Mouse (Mus musculus): ENCODE measurements around the gene Pcolce2. TPM values are rescaled to one million over a fixed set of nuclear protein-coding genes. Genes with fewer than 3 reads are reported as not detected.

Gene Pcolce2
- polyA plus RNA-seq, 1 experiment from 2014 or later: 7.1 TPM

DNA sequence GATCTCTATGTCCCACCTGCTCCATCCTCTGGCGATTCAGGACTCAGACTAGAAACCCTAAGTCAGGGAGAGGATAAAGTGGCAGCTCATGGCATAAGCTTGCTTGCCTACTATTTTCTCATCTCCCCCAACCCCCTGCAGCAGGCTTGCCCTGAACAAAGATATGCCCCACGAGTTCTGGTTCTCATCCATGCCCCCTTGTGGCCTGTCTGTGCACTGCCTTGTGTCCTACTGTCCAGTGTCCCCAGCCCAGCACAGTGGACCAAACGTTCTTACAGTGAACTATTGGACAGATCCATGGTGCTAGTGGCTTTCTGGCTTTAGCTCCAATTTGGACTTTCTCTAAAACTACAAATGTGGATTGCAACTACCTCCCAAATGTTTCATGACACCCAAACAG is 50.7 kb downstream of the Pcolce2 start:
- no peaks in the 10 kb centered on the region for H3K27me3 ChIP-seq (ENCODE audit: insufficient read depth, low read length)
- H3K36me3 ChIP-seq (ENCODE audit: insufficient read depth): no peaks in the 10 kb centered on the region
- no peaks in the 10 kb centered on the region for H3K9me3 ChIP-seq (ENCODE audit: low read depth, low read length)
- ATAC-seq (ENCODE audit: insufficient read depth) (no peak), DNase-seq (peak; percentile 38)
- no peak overlapping the region for H3K9ac ChIP-seq
- no peak overlapping the region for H3K27ac ChIP-seq (ENCODE audit: low read depth)
- peak; percentile 67 for TF ChIP-seq CTCF (IDR thresholded peaks at IDR 0.05; ENCODE audit: low read depth)
- no peak overlapping the region for H3K4me2 ChIP-seq
- WGBS: 56% methylated on average over 3 of the region's 3 CpGs
- no peaks in the 10 kb centered on the region for H3K4me1 ChIP-seq (ENCODE audit: insufficient read depth)
- no peak overlapping the region for H3K4me3 ChIP-seq (ENCODE audit: low read depth, low read length)

DNA sequence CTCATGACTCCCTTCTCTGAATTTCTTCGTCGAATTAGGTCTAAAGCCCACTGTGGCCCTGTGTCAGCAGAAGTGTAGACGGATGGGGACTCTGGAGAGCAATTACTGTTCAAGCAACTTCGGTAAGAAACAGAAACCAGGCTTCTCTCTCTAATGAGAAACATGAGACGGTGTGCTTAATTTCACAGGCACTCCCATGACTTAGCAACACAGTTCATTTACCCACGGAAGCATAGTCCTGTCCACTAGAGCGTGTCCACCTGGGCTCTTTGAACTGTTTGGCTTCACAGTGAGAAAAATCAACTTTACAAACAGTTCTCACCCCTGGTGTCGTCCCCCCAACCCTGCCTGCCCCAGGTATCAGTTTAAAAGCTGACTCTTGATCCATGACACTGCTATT is 55.4 kb downstream of the Pcolce2 start:
- no peak overlapping the region for H3K4me2 ChIP-seq
- DNase-seq (no peak), ATAC-seq (ENCODE audit: insufficient read depth) (no peak)
- no peaks in the 10 kb centered on the region for H3K27me3 ChIP-seq (ENCODE audit: insufficient read depth, low read length)
- no peak overlapping the region for H3K4me3 ChIP-seq (ENCODE audit: low read depth, low read length)
- no peaks in the 10 kb centered on the region for H3K36me3 ChIP-seq (ENCODE audit: insufficient read depth)
- H3K9me3 ChIP-seq (ENCODE audit: low read depth, low read length): no peaks in the 10 kb centered on the region
- TF ChIP-seq CTCF (IDR thresholded peaks at IDR 0.05; ENCODE audit: low read depth): no peak
- H3K27ac ChIP-seq (ENCODE audit: low read depth): no peak overlapping the region
- WGBS: 64% methylated on average over 8 of the region's 8 CpGs
- H3K9ac ChIP-seq: no peak overlapping the region
- H3K4me1 ChIP-seq (ENCODE audit: insufficient read depth): no peaks in the 10 kb centered on the region

GRCm38 (mm10) chr9:95693528-95694100 is 56.2 kb downstream of the Pcolce2 start:
- no peak overlapping the region for H3K4me3 ChIP-seq (ENCODE audit: low read depth, low read length)
- no peak overlapping the region for H3K27ac ChIP-seq (ENCODE audit: low read depth)
- no peak overlapping the region; the same call in 1 of the 2 replicates for H3K4me2 ChIP-seq
- 68% methylated on average over 11 of the region's 11 CpGs for WGBS
- no peaks in the 10 kb centered on the region for H3K9me3 ChIP-seq (ENCODE audit: low read depth, low read length)
- no peak overlapping the region for H3K9ac ChIP-seq
- no peak for ATAC-seq (ENCODE audit: insufficient read depth)
- H3K4me1 ChIP-seq (ENCODE audit: insufficient read depth): no peaks in the 10 kb centered on the region
- H3K27me3 ChIP-seq (ENCODE audit: insufficient read depth, low read length): no peaks in the 10 kb centered on the region
- no peaks in the 10 kb centered on the region for H3K36me3 ChIP-seq (ENCODE audit: insufficient read depth)
- DNase-seq: no peak
- no peak for TF ChIP-seq CTCF (IDR thresholded peaks at IDR 0.05; ENCODE audit: low read depth)

DNA sequence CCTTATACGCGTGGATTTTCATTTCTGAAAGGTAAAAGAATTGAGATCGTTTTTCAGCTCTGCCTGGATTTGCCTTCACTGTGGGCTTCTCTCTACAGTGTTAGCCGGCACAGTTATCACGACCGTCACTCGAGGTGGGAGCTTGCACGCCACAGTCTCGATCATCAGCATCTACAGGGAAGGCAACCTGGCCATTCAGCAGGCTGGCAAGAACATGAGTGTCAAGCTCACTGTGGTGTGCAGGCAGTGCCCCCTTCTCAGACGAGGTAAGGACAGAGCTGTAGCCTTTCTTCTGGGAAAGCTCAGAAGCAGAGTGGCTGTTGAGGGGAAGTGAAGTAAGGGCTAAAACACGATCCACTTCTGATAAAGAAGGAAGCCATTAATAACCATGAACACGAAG is 57.1 kb downstream of the Pcolce2 start:
- H3K9me3 ChIP-seq (ENCODE audit: low read depth, low read length): no peaks in the 10 kb centered on the region

DNA sequence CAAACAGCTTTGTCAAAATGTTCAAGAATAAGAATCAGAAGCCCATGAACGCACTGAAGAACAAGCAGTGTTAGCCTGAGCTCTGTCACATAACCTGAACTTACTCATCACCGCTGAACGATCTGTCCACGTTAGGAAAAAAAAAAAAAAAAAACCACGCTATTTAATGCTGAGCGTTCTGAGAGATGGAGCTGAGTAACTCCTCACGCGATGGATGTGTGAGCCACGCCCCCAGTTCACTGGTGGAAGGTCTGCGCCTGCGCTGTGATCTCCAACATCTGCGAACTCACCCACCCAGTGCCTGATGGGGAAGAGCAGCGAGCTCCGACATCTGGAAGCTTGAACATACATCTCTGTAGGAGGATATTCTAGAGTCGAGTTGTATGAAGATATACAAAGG is 57.6 kb downstream of the Pcolce2 start:
- Histone ChIP-seq H3K9ac (no peak overlapping the region), H3K9me3 (ENCODE audit: low read depth, low read length) (no peaks in the 10 kb centered on the region), H3K27me3 (ENCODE audit: insufficient read depth, low read length) (no peaks in the 10 kb centered on the region), H3K27ac (ENCODE audit: low read depth) (no peak overlapping the region), H3K4me1 (ENCODE audit: insufficient read depth) (no peaks in the 10 kb centered on the region), H3K36me3 (ENCODE audit: insufficient read depth) (no peaks in the 10 kb centered on the region), H3K4me3 (ENCODE audit: low read depth, low read length) (no peak overlapping the region), H3K4me2 (no peak overlapping the region)
- ATAC-seq (ENCODE audit: insufficient read depth) (no peak), DNase-seq (no peak)
- WGBS: 77% methylated on average over 15 of the region's 15 CpGs
- no peak for TF ChIP-seq CTCF (IDR thresholded peaks at IDR 0.05; ENCODE audit: low read depth)

More for the DNA sequence above, 57.1 kb downstream of the Pcolce2 start:
- no peak for TF ChIP-seq CTCF (IDR thresholded peaks at IDR 0.05; ENCODE audit: low read depth)
- H3K36me3 ChIP-seq (ENCODE audit: insufficient read depth): no peaks in the 10 kb centered on the region
- H3K27ac ChIP-seq (ENCODE audit: low read depth): no peak overlapping the region
- H3K9ac ChIP-seq: no peak overlapping the region
- DNase-seq (no peak), ATAC-seq (ENCODE audit: insufficient read depth) (no peak)
- no peak overlapping the region for H3K4me2 ChIP-seq
- H3K4me1 ChIP-seq (ENCODE audit: insufficient read depth): no peaks in the 10 kb centered on the region
- no peaks in the 10 kb centered on the region for H3K27me3 ChIP-seq (ENCODE audit: insufficient read depth, low read length)
- WGBS: 64% methylated on average over 12 of the region's 12 CpGs
- no peak overlapping the region for H3K4me3 ChIP-seq (ENCODE audit: low read depth, low read length)

GRCm38 (mm10) chr9:95696581-95696980 is 59.2 kb downstream of the Pcolce2 start:
- no peak for DNase-seq
- H3K4me2 ChIP-seq: no peak overlapping the region
- 56% methylated on average over 6 of the region's 6 CpGs for WGBS
- no peak for ATAC-seq (ENCODE audit: insufficient read depth)
- H3K4me3 ChIP-seq (ENCODE audit: low read depth, low read length): no peak overlapping the region
- TF ChIP-seq CTCF (IDR thresholded peaks at IDR 0.05; ENCODE audit: low read depth): no peak
- H3K36me3 ChIP-seq (ENCODE audit: insufficient read depth): no peaks in the 10 kb centered on the region
- H3K9ac ChIP-seq: no peak overlapping the region
- H3K4me1 ChIP-seq (ENCODE audit: insufficient read depth): no peaks in the 10 kb centered on the region
- no peaks in the 10 kb centered on the region for H3K9me3 ChIP-seq (ENCODE audit: low read depth, low read length)
- H3K27me3 ChIP-seq (ENCODE audit: insufficient read depth, low read length): no peaks in the 10 kb centered on the region
- no peak overlapping the region for H3K27ac ChIP-seq (ENCODE audit: low read depth)

DNA sequence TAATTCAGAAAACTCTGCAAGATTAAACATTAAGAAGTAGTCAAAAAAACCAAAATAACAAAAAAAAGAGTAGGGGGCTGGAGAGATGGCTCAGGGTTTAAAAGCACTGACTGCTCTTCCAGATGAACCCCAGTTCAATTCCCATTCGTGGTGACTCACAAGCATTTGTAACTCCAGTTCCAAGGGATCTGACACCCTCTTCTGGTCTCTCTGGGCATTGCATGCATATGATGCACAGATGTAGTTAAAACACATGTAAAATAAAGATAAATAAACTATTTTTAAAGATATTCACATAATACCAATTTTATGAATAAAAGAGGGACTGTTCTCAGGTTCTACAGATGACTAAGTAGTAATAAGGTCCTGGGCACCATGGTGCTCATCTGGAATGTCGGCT is 60.4 kb downstream of the Pcolce2 start:
- Histone ChIP-seq H3K27me3 (ENCODE audit: insufficient read depth, low read length) (no peaks in the 10 kb centered on the region), H3K4me3 (ENCODE audit: low read depth, low read length) (no peak overlapping the region), H3K4me2 (no peak overlapping the region), H3K36me3 (ENCODE audit: insufficient read depth) (no peaks in the 10 kb centered on the region), H3K4me1 (ENCODE audit: insufficient read depth) (no peaks in the 10 kb centered on the region), H3K9me3 (ENCODE audit: low read depth, low read length) (no peaks in the 10 kb centered on the region), H3K9ac (no peak overlapping the region), H3K27ac (ENCODE audit: low read depth) (no peak overlapping the region)
- 55% methylated on average over 2 of the region's 2 CpGs for WGBS
- TF ChIP-seq CTCF (IDR thresholded peaks at IDR 0.05; ENCODE audit: low read depth): peak; percentile 69
- peak; percentile 74 for DNase-seq
- no peak for ATAC-seq (ENCODE audit: insufficient read depth)

- DNase-seq: no peak
- Histone ChIP-seq H3K4me2 (no peak overlapping the region), H3K27me3 (ENCODE audit: insufficient read depth, low read length) (no peaks in the 10 kb centered on the region), H3K4me3 (ENCODE audit: low read depth, low read length) (no peak overlapping the region), H3K4me1 (ENCODE audit: insufficient read depth) (no peaks in the 10 kb centered on the region), H3K9ac (no peak overlapping the region), H3K36me3 (ENCODE audit: insufficient read depth) (no peaks in the 10 kb centered on the region), H3K9me3 (ENCODE audit: low read depth, low read length) (no peaks in the 10 kb centered on the region), H3K27ac (ENCODE audit: low read depth) (no peak overlapping the region)
- no peak for TF ChIP-seq CTCF (IDR thresholded peaks at IDR 0.05; ENCODE audit: low read depth)
- ATAC-seq (ENCODE audit: insufficient read depth): no peak
- 67% methylated on average over 4 of the region's 4 CpGs for WGBS
These were observed 61.9 kb downstream of the Pcolce2 start for GRCm38 (mm10) chr9:95699273-95699672.
